Mouse (Mus musculus) T-helper 2 cell (primary cell): ENCODE measurements around the gene Sectm1b.
"Not testable (repeated sequence)": the region's sequence is repeated elsewhere in the genome, so short reads cannot be mapped to it uniquely, and the experiment has no call there.

ENCODE experiments used
- in situ Hi-C: fragments of 300-600 bp; cut with MboI, MseI; formaldehyde crosslinking; loops from one replicate; pipeline ENCODE4 v1.15.1; 2025; ENCODE audit warnings: high pct_unique_total_duplicates

The Sectm1b gene

GRCm38 (mm10) chr11:121063379-121063778, at the start of gene Sectm1b:
Gene Sectm1b (minus strand): TSS chr11:121063569.
- in situ Hi-C loops, result no loop called here

- in situ Hi-C loops, result loop anchor here (10.0 kb wide), 1 partner anchor 957 kb away; the partner anchor contains the start of gene Slc38a10
These were observed 48.9 kb upstream of the Sectm1b start for GRCm38 (mm10) chr11:121112091-121112775.

- in situ Hi-C loops, result loop anchor here (10.0 kb wide), 1 partner anchor 957 kb away; the partner anchor contains the start of gene Slc38a10
These were observed 48.2 kb upstream of the Sectm1b start for GRCm38 (mm10) chr11:121111601-121112000.

- in situ Hi-C loops, result loop anchor here (10.0 kb wide), 1 partner anchor 956 kb away; the partner anchor contains the start of gene Slc38a10
These were observed 47.7 kb upstream of the Sectm1b start for GRCm38 (mm10) chr11:121111051-121111450.

- in situ Hi-C loops, result loop anchor here (10.0 kb wide), 1 partner anchor 955 kb away; the partner anchor contains the start of gene Slc38a10
These were observed 46.6 kb upstream of the Sectm1b start for GRCm38 (mm10) chr11:121109986-121110385.

GRCm38 (mm10) chr11:121108061-121108460, 44.7 kb upstream of the Sectm1b start:
- in situ Hi-C loops, result no loop called here

- in situ Hi-C loops, result not testable (repeated sequence)
These were observed 43.9 kb upstream of the Sectm1b start for GRCm38 (mm10) chr11:121107242-121107641.

GRCm38 (mm10) chr11:121101124-121101805, 37.9 kb upstream of the Sectm1b start:
- in situ Hi-C loops, result no loop called here

GRCm38 (mm10) chr11:121100692-121101091, 37.3 kb upstream of the Sectm1b start:
- in situ Hi-C loops, result no loop called here

GRCm38 (mm10) chr11:121099762-121100161, 36.4 kb upstream of the Sectm1b start:
- in situ Hi-C loops, result no loop called here

GRCm38 (mm10) chr11:121092606-121093585, 29.5 kb upstream of the Sectm1b start:
- in situ Hi-C loops, result no loop called here

GRCm38 (mm10) chr11:121090943-121091342, 27.6 kb upstream of the Sectm1b start:
- in situ Hi-C loops, result no loop called here

GRCm38 (mm10) chr11:121089756-121090546, 26.6 kb upstream of the Sectm1b start:
- in situ Hi-C loops, result no loop called here

- in situ Hi-C loops, result no loop called here
These were observed 25.6 kb upstream of the Sectm1b start for GRCm38 (mm10) chr11:121088997-121089396.

- in situ Hi-C loops, result no loop called here
These were observed 22.9 kb upstream of the Sectm1b start for GRCm38 (mm10) chr11:121086296-121086695.

GRCm38 (mm10) chr11:121085181-121085580, 21.8 kb upstream of the Sectm1b start:
- in situ Hi-C loops, result no loop called here

GRCm38 (mm10) chr11:121082857-121083500, 19.6 kb upstream of the Sectm1b start:
- in situ Hi-C loops, result no loop called here

GRCm38 (mm10) chr11:121082250-121082649, 18.9 kb upstream of the Sectm1b start:
- in situ Hi-C loops, result no loop called here

GRCm38 (mm10) chr11:121081120-121081519, 17.8 kb upstream of the Sectm1b start, which contains the start of gene Sectm1a:
Gene Sectm1a (minus strand): TSS chr11:121081220.
- in situ Hi-C loops, result no loop called here

- in situ Hi-C loops, result no loop called here
These were observed 17.0 kb upstream of the Sectm1b start for GRCm38 (mm10) chr11:121080330-121080729.
